Mouse (Mus musculus) cerebellum, adult 8-10 months (tissue): ENCODE measurements around the gene Pde4d.

ENCODE experiments used
- DNase-seq: peaks from one replicate; pipeline ENCODE4 v3.0.0; 2022

The Pde4d gene

GRCm38 (mm10) chr13:109260796-109261516 is 811.2 kb downstream of the Pde4d start:
- DNase-seq, result no peak

DNA sequence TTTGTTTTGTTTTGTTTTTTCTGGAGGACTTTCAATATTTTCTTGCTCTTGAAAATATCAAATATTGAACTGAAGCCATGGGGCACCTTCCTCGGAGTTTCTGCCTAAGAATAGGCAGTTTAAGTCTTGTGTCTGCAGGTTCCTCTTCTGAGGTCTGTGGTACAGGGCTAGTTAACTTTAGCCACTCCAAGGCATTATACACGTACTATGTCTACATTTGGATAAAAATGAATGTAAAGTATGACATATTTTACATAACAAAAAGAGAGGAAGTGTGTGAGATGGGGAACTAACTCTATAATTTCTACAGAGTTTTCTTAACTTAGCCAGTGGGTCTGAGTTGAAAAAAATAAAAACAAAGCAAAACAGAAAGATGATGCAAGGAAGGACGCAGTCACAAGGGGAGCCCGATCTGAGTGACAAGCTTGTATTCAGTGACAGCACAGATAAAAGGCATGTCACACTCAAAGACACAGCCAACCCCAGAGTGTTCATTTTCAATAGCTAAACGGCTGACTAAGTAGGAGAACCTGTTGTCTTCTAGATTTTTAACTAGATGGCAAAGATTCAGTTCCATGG is 812.0 kb downstream of the Pde4d start:
- no peak for DNase-seq

DNA sequence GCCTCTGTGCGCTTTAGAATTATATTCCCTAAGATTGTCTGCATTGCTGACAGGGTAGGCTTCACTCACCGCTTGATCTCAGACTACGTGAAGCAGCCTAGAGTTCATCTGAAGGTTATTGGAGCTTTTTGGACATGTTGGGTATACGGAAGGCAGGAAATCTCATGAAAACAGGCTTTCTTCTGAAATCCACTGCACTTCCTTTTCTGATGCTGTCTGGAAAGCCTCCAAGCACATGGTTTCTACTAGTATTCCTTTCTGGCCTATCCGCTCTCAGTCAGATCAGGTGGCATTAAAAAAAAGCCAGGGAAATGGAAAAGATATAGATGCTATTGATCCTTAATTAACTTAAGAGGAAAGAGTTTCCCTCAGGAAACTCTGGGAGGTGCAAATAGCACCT is 812.8 kb downstream of the Pde4d start:
- no peak for DNase-seq

DNA sequence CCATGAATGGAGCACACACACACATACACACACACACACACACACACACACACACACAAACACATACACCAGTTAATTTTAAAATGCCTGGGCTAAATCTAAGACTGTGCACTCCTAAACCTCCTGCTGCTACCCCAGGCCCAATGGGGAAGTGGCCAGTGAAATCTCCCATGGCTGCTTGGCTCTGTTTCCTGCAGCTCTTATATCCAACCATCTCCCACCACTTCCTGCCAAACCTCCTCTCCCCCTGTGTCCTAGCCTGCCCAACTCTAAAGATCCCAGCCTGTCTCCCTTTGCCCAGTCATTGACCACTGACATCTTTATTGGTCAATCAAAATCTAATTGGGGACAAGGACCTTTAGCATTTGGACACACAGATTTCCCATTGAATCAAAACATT is 814.1 kb downstream of the Pde4d start:
- no peak for DNase-seq

DNA sequence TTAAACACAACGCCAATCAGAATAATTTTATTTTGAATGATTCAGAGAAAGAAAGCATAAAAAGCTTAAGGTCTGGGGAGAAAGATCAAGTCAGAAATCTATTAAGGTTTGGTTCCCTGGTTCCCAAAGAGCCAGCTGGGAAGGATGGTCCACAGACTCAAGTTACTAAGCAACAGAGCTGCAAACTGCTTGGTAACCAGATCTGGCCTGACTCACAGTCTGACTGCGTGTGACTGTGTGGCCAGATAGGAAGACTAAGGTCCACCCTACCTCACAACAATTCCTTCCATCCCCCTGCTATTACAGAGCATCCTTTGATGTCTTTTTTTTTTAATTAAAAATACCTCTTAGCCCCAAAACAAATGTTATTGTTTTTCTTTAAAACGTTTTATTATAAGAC is 818.5 kb downstream of the Pde4d start:
- no peak for DNase-seq

GRCm38 (mm10) chr13:109268659-109269322 is 819.0 kb downstream of the Pde4d start:
- no peak for DNase-seq

DNA sequence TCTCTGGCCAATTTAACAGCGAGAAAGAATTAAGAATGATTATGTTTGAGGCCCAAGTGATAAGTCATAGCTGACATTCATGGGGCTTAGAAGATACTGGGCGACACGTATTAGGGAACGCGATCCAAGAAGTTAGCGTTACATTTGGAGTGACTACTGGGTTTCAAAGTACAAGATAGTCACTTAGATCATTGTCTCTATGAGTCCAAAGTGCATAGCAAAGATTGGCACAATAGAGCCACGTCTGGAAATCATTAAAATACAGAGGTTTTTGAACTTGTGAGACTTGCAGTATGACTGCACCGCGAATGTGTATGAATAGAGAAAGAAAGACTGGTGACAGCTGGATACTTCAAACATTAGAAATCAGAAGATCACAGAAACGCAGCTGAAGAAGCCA is 825.1 kb downstream of the Pde4d start:
- DNase-seq, result no peak

DNA sequence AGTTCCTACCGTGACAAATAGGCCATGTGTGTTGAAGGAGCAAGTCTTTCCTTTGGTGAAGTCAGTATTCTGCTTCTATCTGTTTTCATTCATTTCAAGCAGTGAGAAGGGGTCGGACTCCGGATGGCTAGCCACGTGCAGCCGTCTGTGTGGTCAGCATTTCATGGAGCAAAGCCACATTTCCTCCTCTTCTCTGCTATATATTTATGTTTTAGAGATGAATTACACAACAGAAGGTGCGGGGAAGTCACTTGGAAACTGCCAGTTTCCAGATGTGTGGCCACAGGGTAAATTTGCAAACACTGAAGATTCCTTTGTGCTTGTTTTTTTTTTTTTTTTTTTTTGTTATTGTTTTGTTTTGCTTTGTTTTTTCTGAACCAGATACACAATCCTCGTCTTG is 828.0 kb downstream of the Pde4d start:
- no peak for DNase-seq

- no peak for DNase-seq
Measured at GRCm38 (mm10) chr13:109278504-109278912, 828.8 kb downstream of the Pde4d start.

GRCm38 (mm10) chr13:109279211-109279610 is 829.5 kb downstream of the Pde4d start:
- peak; percentile 17 for DNase-seq

GRCm38 (mm10) chr13:109280433-109280832 is 830.7 kb downstream of the Pde4d start:
- DNase-seq, result no peak

GRCm38 (mm10) chr13:109287465-109287864 is 837.7 kb downstream of the Pde4d start:
- no peak for DNase-seq

DNA sequence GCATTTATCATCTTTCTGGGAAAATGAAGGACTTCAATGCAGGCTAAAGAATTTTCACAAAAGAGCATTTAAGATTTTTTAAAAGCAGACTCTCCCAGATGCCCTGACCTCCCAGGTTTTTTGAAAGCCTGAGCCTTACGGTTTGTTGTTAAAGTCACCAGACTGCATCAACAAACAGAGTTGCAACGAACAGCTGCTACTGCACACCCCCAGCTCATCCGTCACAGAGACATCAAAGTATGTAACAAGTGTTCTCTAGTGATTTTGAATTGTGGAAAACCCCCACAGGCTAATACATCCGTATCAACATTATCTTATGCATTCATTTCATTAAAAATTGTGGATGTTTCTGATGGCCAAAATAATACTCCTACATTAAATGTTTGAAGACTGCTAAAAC is 841.2 kb downstream of the Pde4d start:
- no peak for DNase-seq

DNA sequence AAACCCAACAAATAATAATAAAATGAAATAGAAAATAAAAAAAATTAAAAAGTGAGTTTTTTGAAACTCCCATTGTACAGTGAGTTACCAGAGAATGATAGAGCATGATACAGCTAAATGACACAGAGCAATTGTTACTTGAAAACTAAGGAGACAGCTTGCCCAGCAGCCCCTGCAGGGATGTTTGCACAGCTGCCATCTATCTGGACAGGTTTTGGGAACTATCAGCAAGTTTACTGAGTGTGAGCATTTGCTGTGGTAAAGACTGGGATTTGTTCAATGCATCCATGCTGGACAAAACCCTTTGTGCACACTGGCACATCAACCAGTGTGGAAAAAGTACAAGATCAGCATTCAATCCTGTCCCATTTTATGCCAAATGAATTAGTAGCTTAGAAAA is 843.3 kb downstream of the Pde4d start:
- no peak for DNase-seq

- DNase-seq, result no peak
Measured at GRCm38 (mm10) chr13:109296347-109297037, 846.7 kb downstream of the Pde4d start.

DNA sequence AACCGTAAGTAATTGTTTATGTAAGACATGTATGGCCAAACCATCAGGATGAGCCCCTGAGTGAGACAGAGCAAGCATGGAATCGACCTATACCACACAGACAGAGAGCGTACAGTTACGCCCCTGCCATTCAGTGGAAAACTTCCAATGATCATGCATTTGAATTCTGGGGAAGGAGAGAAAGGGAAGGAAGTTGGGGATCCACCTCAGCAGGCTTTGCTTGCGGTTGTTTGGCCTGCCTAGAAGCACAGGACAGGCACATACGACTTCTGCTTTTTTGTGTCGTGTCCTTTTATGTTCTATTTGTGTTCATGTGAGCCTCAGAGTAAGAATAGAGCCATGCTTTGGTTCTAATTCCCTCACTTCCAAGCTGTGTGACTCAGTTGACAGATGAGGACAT is 849.1 kb downstream of the Pde4d start:
- DNase-seq, result no peak

GRCm38 (mm10) chr13:109299511-109300250 is 849.9 kb downstream of the Pde4d start:
- DNase-seq, result no peak

GRCm38 (mm10) chr13:109312542-109312941 is 862.8 kb downstream of the Pde4d start:
- no peak for DNase-seq

DNA sequence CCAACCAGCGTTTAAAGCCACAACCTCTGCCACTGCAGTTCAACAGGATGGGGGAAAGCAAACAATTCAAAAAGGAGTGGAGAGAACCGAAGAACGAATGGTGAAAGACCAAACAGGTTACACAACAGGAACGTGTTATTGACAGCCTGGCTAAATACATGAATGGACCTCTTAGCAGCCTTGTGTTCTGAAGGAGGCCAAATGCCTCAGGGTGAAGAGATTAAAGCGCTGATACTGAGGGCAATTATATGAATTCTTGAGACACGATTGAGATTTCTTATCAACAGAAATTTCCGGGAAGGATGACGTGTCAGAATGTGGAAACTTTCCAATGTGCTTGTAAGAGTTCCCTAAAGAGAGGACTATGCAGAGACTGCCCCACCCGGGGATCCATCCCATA is 865.9 kb downstream of the Pde4d start:
- no peak for DNase-seq

- no peak for DNase-seq
Measured at GRCm38 (mm10) chr13:109317644-109318043, 867.9 kb downstream of the Pde4d start.

- DNase-seq, result no peak
Measured at GRCm38 (mm10) chr13:109318434-109318998, 868.8 kb downstream of the Pde4d start.

- DNase-seq, result no peak
Measured at GRCm38 (mm10) chr13:109326061-109326460, 876.3 kb downstream of the Pde4d start.

DNA sequence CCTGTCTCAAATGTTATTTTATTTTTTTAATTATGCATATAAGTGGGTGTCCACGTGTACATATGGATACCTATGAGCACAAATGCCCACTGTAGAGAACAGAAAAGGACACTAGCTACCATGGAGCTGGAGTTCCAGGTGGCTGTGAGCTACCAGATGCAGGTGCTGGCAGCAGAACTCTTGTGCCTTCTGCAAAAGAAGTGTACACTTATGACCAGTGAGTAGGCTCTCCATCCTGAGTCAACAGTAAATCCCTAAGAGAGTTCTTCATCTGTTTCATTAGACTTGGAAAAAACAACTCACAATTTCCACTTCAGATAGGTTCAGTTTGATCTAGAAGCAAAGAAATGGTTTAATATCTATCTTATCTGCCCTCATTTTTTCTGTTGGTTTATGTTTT is 881.8 kb downstream of the Pde4d start:
- DNase-seq, result no peak
